Mouse (Mus musculus): ENCODE data around the gene Brpf3. TPM values are rescaled to one million over a fixed set of nuclear protein-coding genes. Genes with fewer than 3 reads are reported as not detected.
A peak's percentile ranks its signal among the peaks of the same experiment; 100 is the strongest.

Gene Brpf3
- polyA plus RNA-seq, 1 experiment from 2014 or later: 67.1 TPM

GRCm38 (mm10) chr17:28820189-28820588 lies 19.3 kb downstream of the Brpf3 start:
- no peak overlapping the region for H3K4me2 ChIP-seq (ENCODE audit: low read depth, low read length)
- no peaks in the 10 kb centered on the region for H3K9me3 ChIP-seq (replicated peaks; ENCODE audit: control insufficient read depth, low read length)
- H3K4me1 ChIP-seq (ENCODE audit: control insufficient read depth, low read depth, low read length): peaks cover 35% of the 10 kb centered on the region
- ATAC-seq (ENCODE audit: low read depth): no peak
- peaks cover 87% of the 10 kb centered on the region for H3K36me3 ChIP-seq (ENCODE audit: control insufficient read depth, insufficient read depth)
- WGBS (ENCODE audit: insufficient replicate concordance): 82% methylated on average over 2 of the region's 2 CpGs
- H3K9ac ChIP-seq (ENCODE audit: low read depth, low read length): no peak overlapping the region
- no peaks in the 10 kb centered on the region for H3K27me3 ChIP-seq (ENCODE audit: control insufficient read depth, insufficient read depth, low read depth, low read length)
- H3K27ac ChIP-seq (ENCODE audit: low read length): peak overlapping the region; percentile 24; the same call in 1 of the 2 replicates
- no peak overlapping the region for H3K4me3 ChIP-seq (ENCODE audit: low read depth, low read length)

GRCm38 (mm10) chr17:28823004-28823745 lies 22.3 kb downstream of the Brpf3 start:
- Histone ChIP-seq H3K4me2 (ENCODE audit: low read depth, low read length) (peak overlapping the region; percentile 71), H3K27me3 (ENCODE audit: control insufficient read depth, insufficient read depth, low read depth, low read length) (no peaks in the 10 kb centered on the region), H3K4me1 (ENCODE audit: control insufficient read depth, low read depth, low read length) (peaks cover 65% of the 10 kb centered on the region), H3K27ac (ENCODE audit: low read length) (peak overlapping the region; percentile 96), H3K9me3 (replicated peaks; ENCODE audit: control insufficient read depth, low read length) (no peaks in the 10 kb centered on the region), H3K9ac (ENCODE audit: low read depth, low read length) (peak overlapping the region; percentile 71), H3K4me3 (ENCODE audit: low read depth, low read length) (peak overlapping the region; percentile 57), H3K36me3 (ENCODE audit: control insufficient read depth, insufficient read depth) (peaks cover 82% of the 10 kb centered on the region)
- WGBS (ENCODE audit: insufficient replicate concordance): 45% methylated on average over 13 of the region's 13 CpGs
- peak; percentile 99 for ATAC-seq (ENCODE audit: low read depth)

- ATAC-seq (ENCODE audit: low read depth): peak; percentile 1; the same call in 1 of the 2 replicates
- H3K4me2 ChIP-seq (ENCODE audit: low read depth, low read length): peak overlapping the region; percentile 71
- H3K27ac ChIP-seq (ENCODE audit: low read length): peak overlapping the region; percentile 96
- H3K4me3 ChIP-seq (ENCODE audit: low read depth, low read length): peak overlapping the region; percentile 57
- H3K4me1 ChIP-seq (ENCODE audit: control insufficient read depth, low read depth, low read length): peaks cover 70% of the 10 kb centered on the region
- peaks cover 82% of the 10 kb centered on the region for H3K36me3 ChIP-seq (ENCODE audit: control insufficient read depth, insufficient read depth)
- H3K27me3 ChIP-seq (ENCODE audit: control insufficient read depth, insufficient read depth, low read depth, low read length): no peaks in the 10 kb centered on the region
- H3K9ac ChIP-seq (ENCODE audit: low read depth, low read length): peak overlapping the region; percentile 69
- H3K9me3 ChIP-seq (replicated peaks; ENCODE audit: control insufficient read depth, low read length): no peaks in the 10 kb centered on the region
- 61% methylated on average over 11 of the region's 11 CpGs for WGBS (ENCODE audit: insufficient replicate concordance)
These were observed 22.9 kb downstream of the Brpf3 start for GRCm38 (mm10) chr17:28823749-28824148.

DNA sequence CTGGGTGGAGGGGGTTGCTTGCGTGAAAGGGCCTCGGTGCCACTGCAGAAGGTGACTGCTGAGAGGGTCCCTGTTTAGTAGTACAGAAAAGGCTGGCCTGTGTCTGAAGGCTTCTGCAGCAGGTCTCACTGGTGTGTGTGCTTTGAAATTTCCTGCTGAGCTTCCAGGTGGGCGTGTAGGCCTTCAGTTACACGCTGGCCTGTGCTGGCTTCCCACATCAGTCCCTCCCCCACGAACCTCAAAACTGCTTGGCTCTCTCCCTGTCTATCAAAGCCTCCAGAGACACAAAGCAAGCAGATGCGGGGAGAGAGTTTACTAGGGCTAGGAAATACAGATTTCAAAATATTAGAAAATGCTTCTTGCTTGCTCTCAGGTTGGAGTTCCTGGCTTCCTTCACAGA lies 24.0 kb downstream of the Brpf3 start:
- H3K27ac ChIP-seq (ENCODE audit: low read length): peak overlapping the region; percentile 96
- ATAC-seq (ENCODE audit: low read depth): no peak
- H3K4me3 ChIP-seq (ENCODE audit: low read depth, low read length): peak overlapping the region; percentile 57
- peak overlapping the region; percentile 69 for H3K9ac ChIP-seq (ENCODE audit: low read depth, low read length)
- H3K27me3 ChIP-seq (ENCODE audit: control insufficient read depth, insufficient read depth, low read depth, low read length): no peaks in the 10 kb centered on the region
- H3K4me1 ChIP-seq (ENCODE audit: control insufficient read depth, low read depth, low read length): peaks cover 81% of the 10 kb centered on the region
- peaks cover 83% of the 10 kb centered on the region for H3K36me3 ChIP-seq (ENCODE audit: control insufficient read depth, insufficient read depth)
- H3K9me3 ChIP-seq (replicated peaks; ENCODE audit: control insufficient read depth, low read length): no peaks in the 10 kb centered on the region
- H3K4me2 ChIP-seq (ENCODE audit: low read depth, low read length): peak overlapping the region; percentile 71
- WGBS (ENCODE audit: insufficient replicate concordance): 59% methylated on average over 6 of the region's 6 CpGs

- H3K4me1 ChIP-seq (ENCODE audit: control insufficient read depth, low read depth, low read length): peaks cover 87% of the 10 kb centered on the region
- H3K4me2 ChIP-seq (ENCODE audit: low read depth, low read length): peak overlapping the region; percentile 71
- H3K27ac ChIP-seq (ENCODE audit: low read length): peak overlapping the region; percentile 96
- WGBS (ENCODE audit: insufficient replicate concordance): 77% methylated on average over 6 of the region's 6 CpGs
- H3K36me3 ChIP-seq (ENCODE audit: control insufficient read depth, insufficient read depth): peaks cover 84% of the 10 kb centered on the region
- H3K27me3 ChIP-seq (ENCODE audit: control insufficient read depth, insufficient read depth, low read depth, low read length): no peaks in the 10 kb centered on the region
- peak overlapping the region; percentile 69 for H3K9ac ChIP-seq (ENCODE audit: low read depth, low read length)
- no peak for ATAC-seq (ENCODE audit: low read depth)
- peak overlapping the region; percentile 57 for H3K4me3 ChIP-seq (ENCODE audit: low read depth, low read length)
- H3K9me3 ChIP-seq (replicated peaks; ENCODE audit: control insufficient read depth, low read length): no peaks in the 10 kb centered on the region
These were observed 24.6 kb downstream of the Brpf3 start for GRCm38 (mm10) chr17:28825359-28826041.

DNA sequence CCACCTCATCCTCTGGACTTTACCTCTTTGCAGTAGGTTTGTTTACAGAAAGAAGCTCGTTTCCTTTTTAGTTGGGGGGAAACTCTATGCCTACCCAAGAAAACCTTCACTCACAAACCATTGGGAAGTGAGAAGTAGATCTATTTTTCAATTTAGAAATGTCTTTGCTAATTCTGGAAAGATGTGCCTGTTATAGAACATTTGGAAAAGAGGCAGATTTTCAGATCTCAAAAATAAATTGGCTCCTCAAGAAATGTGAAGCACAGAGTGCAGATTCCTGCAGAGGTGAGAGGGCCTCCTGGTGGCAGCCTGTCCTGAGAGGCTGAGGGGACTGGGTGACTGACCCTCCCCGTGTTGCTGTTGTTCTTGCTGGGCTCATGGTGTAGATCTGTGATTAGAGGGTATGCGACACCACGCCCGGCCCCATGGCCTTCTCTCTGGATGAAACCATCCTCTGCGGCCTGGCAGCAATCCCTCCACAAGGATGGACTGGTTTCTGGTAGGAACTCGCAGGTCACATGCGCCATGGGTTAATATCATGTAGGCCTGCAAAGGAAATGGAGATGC lies 26.9 kb downstream of the Brpf3 start:
- peak overlapping the region; percentile 96 for H3K27ac ChIP-seq (ENCODE audit: low read length)
- WGBS (ENCODE audit: insufficient replicate concordance): 75% methylated on average over 8 of the region's 8 CpGs
- no peaks in the 10 kb centered on the region for H3K27me3 ChIP-seq (ENCODE audit: control insufficient read depth, insufficient read depth, low read depth, low read length)
- H3K4me3 ChIP-seq (ENCODE audit: low read depth, low read length): peak overlapping the region; percentile 57
- H3K36me3 ChIP-seq (ENCODE audit: control insufficient read depth, insufficient read depth): peaks cover 82% of the 10 kb centered on the region
- peak overlapping the region; percentile 70 for H3K9ac ChIP-seq (ENCODE audit: low read depth, low read length)
- no peak for ATAC-seq (ENCODE audit: low read depth)
- H3K9me3 ChIP-seq (replicated peaks; ENCODE audit: control insufficient read depth, low read length): no peaks in the 10 kb centered on the region
- peaks cover 96% of the 10 kb centered on the region for H3K4me1 ChIP-seq (ENCODE audit: control insufficient read depth, low read depth, low read length)
- peak overlapping the region; percentile 71 for H3K4me2 ChIP-seq (ENCODE audit: low read depth, low read length)

- ATAC-seq (ENCODE audit: low read depth): peak; percentile 90
- peak overlapping the region; percentile 71 for H3K4me2 ChIP-seq (ENCODE audit: low read depth, low read length)
These were observed 28.2 kb downstream of the Brpf3 start for GRCm38 (mm10) chr17:28829120-28829519.

DNA sequence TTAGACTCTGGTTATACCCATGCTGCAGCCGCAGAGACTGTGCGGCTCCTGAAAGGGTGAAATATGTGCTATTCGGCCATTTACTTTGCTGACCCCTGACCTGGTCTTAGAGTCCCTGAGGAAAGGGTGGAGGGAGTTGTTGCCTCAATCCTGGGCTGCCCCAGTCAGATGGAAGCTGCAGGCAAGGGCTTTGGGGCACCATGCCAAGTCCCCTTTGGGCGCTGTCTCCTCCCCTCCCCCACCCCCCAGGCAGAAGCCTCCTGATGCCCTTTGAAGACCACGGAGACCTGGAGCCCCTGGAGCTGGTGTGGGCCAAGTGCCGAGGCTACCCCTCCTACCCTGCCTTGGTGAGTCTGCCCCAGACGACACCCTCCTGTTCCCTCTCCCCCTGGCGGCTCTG lies 30.2 kb downstream of the Brpf3 start:
- no peak overlapping the region for H3K4me3 ChIP-seq (ENCODE audit: low read depth, low read length)
- H3K4me1 ChIP-seq (ENCODE audit: control insufficient read depth, low read depth, low read length): peaks cover 83% of the 10 kb centered on the region
- peak overlapping the region; percentile 96 for H3K27ac ChIP-seq (ENCODE audit: low read length)
- H3K9ac ChIP-seq (ENCODE audit: low read depth, low read length): peak overlapping the region; percentile 6
- 0 out of 2 replicates have a peak overlapping the region, but pooled peaks have one; percentile 4 for H3K4me2 ChIP-seq (ENCODE audit: low read depth, low read length)
- 74% methylated on average over 8 of the region's 8 CpGs for WGBS (ENCODE audit: insufficient replicate concordance)
- H3K27me3 ChIP-seq (ENCODE audit: control insufficient read depth, insufficient read depth, low read depth, low read length): no peaks in the 10 kb centered on the region
- no peaks in the 10 kb centered on the region for H3K9me3 ChIP-seq (replicated peaks; ENCODE audit: control insufficient read depth, low read length)
- peaks cover 87% of the 10 kb centered on the region for H3K36me3 ChIP-seq (ENCODE audit: control insufficient read depth, insufficient read depth)
- no peak for ATAC-seq (ENCODE audit: low read depth)

More at GRCm38 (mm10) chr17:28829120-28829519, 28.2 kb downstream of the Brpf3 start:
- Histone ChIP-seq H3K36me3 (ENCODE audit: control insufficient read depth, insufficient read depth) (peaks cover 88% of the 10 kb centered on the region), H3K9me3 (replicated peaks; ENCODE audit: control insufficient read depth, low read length) (no peaks in the 10 kb centered on the region), H3K4me3 (ENCODE audit: low read depth, low read length) (peak overlapping the region; percentile 51), H3K4me1 (ENCODE audit: control insufficient read depth, low read depth, low read length) (peaks cover 98% of the 10 kb centered on the region), H3K27ac (ENCODE audit: low read length) (peak overlapping the region; percentile 96), H3K9ac (ENCODE audit: low read depth, low read length) (peak overlapping the region; percentile 70), H3K27me3 (ENCODE audit: control insufficient read depth, insufficient read depth, low read depth, low read length) (no peaks in the 10 kb centered on the region)
- WGBS (ENCODE audit: insufficient replicate concordance): 22% methylated on average over 14 of the region's 14 CpGs
